Mouse (Mus musculus): ENCODE results near the gene Doc2g.
"Not testable (repeated sequence)": the region's sequence is repeated elsewhere in the genome, so short reads cannot be mapped to it uniquely, and the experiment has no call there.

Gene Doc2g

GRCm38 (mm10) chr19:4015635-4016034, 12.5 kb downstream of the Doc2g start:
- DNase-seq (ENCODE audit: extremely low spot score, low spot score): no peak

GRCm38 (mm10) chr19:4017921-4018587, 14.9 kb downstream of the Doc2g start:
- no peak for DNase-seq (ENCODE audit: extremely low spot score, low spot score)

GRCm38 (mm10) chr19:4018743-4019583, 15.8 kb downstream of the Doc2g start:
- DNase-seq (ENCODE audit: extremely low spot score, low spot score): peak; percentile 57

GRCm38 (mm10) chr19:4023185-4023584, 20.1 kb downstream of the Doc2g start:
- DNase-seq (ENCODE audit: extremely low spot score, low spot score): no peak

- DNase-seq (ENCODE audit: extremely low spot score, low spot score): no peak
Observed at GRCm38 (mm10) chr19:4027576-4027975, 24.5 kb downstream of the Doc2g start.

- no peak for DNase-seq (ENCODE audit: extremely low spot score, low spot score)
Observed at GRCm38 (mm10) chr19:4032668-4033067, 29.6 kb downstream of the Doc2g start.

GRCm38 (mm10) chr19:4033298-4033697, 30.2 kb downstream of the Doc2g start:
- no peak for DNase-seq (ENCODE audit: extremely low spot score, low spot score)

GRCm38 (mm10) chr19:4033742-4034141, 30.6 kb downstream of the Doc2g start:
- no peak for DNase-seq (ENCODE audit: extremely low spot score, low spot score)

- DNase-seq (ENCODE audit: extremely low spot score, low spot score): no peak
Observed at GRCm38 (mm10) chr19:4036327-4037045, 33.4 kb downstream of the Doc2g start.

- not testable (repeated sequence) for DNase-seq (ENCODE audit: extremely low spot score, low spot score)
Observed at GRCm38 (mm10) chr19:4037154-4037787, 34.2 kb downstream of the Doc2g start.

- DNase-seq (ENCODE audit: extremely low spot score, low spot score): peak; percentile 84
Observed at GRCm38 (mm10) chr19:4037788-4038232, 34.7 kb downstream of the Doc2g start, which contains the start of gene Gstp1. Gene Gstp1 (minus strand): TSS chr19:4037985.

- not testable (repeated sequence) for DNase-seq (ENCODE audit: extremely low spot score, low spot score)
Observed at GRCm38 (mm10) chr19:4040941-4041340, 37.8 kb downstream of the Doc2g start.

- DNase-seq (ENCODE audit: extremely low spot score, low spot score): not testable (repeated sequence)
Observed at GRCm38 (mm10) chr19:4041500-4041899, 38.4 kb downstream of the Doc2g start.

GRCm38 (mm10) chr19:4042124-4042523, 39.0 kb downstream of the Doc2g start:
- DNase-seq (ENCODE audit: extremely low spot score, low spot score): no peak

GRCm38 (mm10) chr19:4044109-4044508, 41.0 kb downstream of the Doc2g start:
- not testable (repeated sequence) for DNase-seq (ENCODE audit: extremely low spot score, low spot score)

GRCm38 (mm10) chr19:4045966-4046865, 43.1 kb downstream of the Doc2g start, which contains the start of gene Gstp2:
Gene Gstp2 (minus strand): TSS chr19:4046023.
- DNase-seq (ENCODE audit: extremely low spot score, low spot score): no peak

- DNase-seq (ENCODE audit: extremely low spot score, low spot score): no peak
Observed at GRCm38 (mm10) chr19:4046866-4047254, 43.7 kb downstream of the Doc2g start.

GRCm38 (mm10) chr19:4047859-4048258, 44.7 kb downstream of the Doc2g start:
- DNase-seq (ENCODE audit: extremely low spot score, low spot score): peak; percentile 80

GRCm38 (mm10) chr19:4049069-4049468, 46.0 kb downstream of the Doc2g start:
- not testable (repeated sequence) for DNase-seq (ENCODE audit: extremely low spot score, low spot score)

- DNase-seq (ENCODE audit: extremely low spot score, low spot score): no peak
Observed at GRCm38 (mm10) chr19:4051016-4051415, 47.9 kb downstream of the Doc2g start.

Measured in neural tube, embryonic 10.5 days (tissue).